Mouse (Mus musculus): ENCODE results near the gene Pck2.
A peak's percentile ranks its signal among the peaks of the same experiment; 100 is the strongest.

Pck2 gene

DNA sequence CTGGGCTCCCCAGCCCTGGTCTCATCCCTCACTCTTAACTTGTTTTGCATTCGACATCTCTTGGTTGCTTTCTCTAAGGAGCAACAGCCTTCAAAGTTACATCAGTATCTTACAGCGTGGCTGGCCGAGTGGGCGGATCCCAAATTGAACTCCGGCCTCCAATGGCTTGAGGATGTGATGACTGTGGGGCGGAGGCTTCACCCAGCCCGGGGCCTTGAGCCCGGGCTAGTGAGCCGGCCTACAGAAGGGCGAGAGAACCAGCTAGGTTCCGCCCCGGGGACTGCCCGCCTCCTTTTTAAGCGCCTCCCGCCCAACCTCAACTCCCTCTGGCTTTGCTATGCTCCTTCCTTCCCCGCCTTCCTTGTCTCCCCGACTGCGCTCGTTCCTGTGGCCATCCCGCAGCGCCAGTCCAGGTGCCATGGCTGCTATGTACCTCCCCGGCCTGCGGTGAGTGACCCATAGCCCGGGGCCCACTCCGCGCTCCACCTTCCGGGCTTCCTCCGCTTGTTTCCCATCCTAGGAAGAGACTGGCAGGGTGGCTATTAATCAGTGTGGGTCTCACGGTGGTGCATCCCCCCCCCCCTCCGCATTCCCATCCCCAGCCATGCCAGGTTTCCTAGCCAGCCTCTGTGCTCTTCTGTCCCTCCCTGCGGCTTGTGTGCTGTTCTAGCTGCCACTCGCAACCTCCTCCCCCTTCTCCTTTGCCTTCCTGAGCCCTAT is at the start of gene Pck2:
Gene Pck2, plus strand, starts transcription at position 200 of the 720 bp plus-strand sequence.
- peak; percentile 76 to 81 for DNase-seq

GRCm38 (mm10) chr14:55490361-55491201 is 49.5 kb upstream of the Pck2 start, which contains the start of gene Carmil3:
TSS of gene Carmil3 (plus strand) at chr14:55490651.
- peak; percentile 38 to 64 for DNase-seq

DNA sequence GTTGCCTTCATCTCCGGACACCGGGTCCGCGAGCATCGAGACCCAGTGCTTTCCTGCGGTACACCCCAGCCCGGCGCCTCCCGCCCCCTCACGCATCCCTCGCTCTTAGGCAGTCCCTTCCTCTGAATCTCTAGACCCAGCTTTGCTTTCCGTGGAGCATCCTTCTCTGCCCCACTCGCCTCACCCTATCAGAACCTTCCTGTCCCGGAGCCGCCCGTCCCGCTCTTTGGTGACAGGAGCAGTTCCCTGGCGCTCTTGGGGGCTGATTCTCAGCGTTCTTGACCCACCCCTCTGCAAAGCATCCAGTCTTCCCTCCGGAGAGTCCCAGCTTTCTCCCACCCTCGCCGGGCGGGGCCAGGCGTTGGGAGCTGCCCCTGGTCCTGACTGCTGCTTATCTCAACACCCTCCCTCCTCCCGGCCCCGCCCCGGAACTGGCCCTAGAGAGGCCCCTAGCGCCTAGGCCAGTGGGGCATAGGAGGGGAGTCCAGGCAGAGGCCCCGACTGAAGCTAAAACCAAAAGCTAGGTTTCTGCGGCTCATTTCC is 48.7 kb upstream of the Pck2 start:
- DNase-seq = peak; percentile 27 to 46

DNA sequence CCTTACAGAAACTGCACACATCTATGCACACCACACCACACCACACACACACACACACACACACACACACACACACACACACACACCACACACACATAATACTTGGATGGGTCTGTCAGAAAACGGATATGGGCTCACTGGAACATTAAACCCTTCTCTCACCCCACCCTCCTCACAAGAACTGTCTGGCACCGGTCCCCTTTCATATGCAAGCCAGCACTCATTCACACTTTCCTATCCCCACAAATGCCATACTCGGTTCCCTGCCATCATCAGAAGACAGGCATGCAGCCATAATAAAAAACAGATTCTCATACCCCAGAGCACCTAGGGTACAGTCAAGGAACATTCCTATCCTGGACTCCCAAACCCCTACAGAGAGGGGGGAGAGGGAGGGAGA is 48.0 kb upstream of the Pck2 start:
- no peak for DNase-seq

- DNase-seq = no peak
Measured at GRCm38 (mm10) chr14:55495509-55496240, 44.4 kb upstream of the Pck2 start.

- peak in 1 of 2 experiments; percentile 15 for DNase-seq
Measured at GRCm38 (mm10) chr14:55496761-55497448, 43.2 kb upstream of the Pck2 start.

DNA sequence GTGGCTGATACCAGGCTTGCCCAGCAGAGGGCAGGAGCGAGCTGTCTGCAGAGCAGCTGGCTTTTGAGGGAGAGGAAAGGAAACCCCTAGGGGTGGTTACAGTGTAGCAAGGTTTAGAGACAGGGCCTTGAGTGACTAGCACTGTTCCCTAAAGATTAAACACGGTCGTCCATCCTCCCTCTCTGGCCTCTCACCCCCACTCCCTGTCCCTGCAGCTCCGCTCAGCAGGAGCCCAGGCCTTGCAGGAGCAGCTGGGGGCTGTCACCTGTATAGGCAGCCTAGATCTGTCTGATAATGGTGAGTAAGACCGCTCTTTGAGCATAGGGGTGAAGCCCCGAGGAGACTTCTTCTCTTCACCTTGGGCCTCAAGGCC is 42.6 kb upstream of the Pck2 start:
- peak; percentile 76 to 89 for DNase-seq

GRCm38 (mm10) chr14:55505612-55506011 is 34.5 kb upstream of the Pck2 start:
- no peak for DNase-seq

DNA sequence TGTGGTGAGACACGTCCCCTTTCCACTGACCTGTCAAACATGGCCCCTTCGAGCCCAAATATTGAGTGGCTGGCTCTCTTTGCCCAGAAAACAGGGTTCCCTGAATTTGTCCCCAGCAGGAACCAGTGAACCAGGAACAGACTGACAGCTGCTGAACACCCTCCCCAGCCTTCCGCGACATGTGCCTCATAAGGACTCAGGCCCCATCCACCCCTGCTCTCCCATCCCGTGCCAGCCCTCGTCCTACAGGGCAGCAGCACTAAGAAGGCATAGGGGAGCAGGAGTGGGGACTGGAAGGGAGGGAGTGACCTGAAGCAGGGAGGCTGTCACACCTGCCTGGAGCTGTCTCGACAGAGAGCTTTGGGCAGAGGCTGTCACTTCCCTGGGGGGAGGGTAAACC is 32.3 kb upstream of the Pck2 start:
- DNase-seq = no peak

DNA sequence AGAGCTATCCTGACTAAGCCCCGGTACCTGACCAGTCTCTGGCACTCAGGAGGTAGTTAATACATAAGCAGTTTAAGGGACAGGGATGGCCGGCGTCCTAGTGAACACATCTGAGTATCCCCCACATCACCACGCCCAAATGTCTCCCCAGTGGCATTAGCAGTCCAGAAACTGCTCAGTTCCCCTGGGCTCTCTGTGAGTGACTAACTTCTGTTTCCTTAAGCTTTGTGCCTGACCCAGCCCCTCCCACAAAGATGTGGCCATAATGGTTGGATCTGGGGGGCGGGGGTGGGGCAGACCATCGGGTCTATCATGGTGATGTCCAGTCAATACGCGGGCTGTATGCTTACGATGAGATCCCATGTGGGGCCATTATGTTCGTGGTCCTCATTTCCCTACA is 30.5 kb upstream of the Pck2 start:
- DNase-seq = no peak

DNA sequence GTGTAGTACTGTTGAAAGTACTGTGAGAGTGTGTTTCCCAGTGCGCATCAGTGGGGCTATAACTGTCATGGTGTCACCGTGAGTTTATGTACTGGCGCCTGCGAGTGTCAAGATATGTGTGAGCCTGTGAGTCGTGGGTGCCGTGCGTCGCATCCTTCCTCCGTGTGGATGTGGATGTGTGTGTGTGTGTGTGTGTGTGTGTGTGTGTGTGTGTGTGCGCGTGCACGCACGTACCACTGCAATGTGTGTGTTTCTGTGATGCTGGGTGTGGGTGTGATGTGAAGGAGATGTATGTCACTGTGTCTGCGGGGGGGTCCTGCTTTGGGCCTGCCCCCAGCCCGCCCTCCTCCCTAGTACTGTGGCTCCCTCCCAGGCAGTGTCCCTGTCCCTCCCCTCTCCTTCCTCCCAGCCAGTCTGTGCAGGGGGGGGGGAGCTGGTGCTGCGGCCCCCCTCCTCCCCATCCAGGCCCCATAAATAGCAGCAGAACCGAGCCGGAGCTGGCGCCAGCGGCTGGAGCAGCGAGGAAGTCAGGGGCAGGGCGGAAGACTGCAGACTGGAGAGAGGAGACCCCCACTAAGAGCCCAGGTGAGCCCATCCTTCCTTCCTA is 29.8 kb upstream of the Pck2 start, which contains the start of gene Cpne6:
Gene Cpne6, plus strand, starts transcription at position 321 of the 607 bp plus-strand sequence.
- no peak for DNase-seq

DNA sequence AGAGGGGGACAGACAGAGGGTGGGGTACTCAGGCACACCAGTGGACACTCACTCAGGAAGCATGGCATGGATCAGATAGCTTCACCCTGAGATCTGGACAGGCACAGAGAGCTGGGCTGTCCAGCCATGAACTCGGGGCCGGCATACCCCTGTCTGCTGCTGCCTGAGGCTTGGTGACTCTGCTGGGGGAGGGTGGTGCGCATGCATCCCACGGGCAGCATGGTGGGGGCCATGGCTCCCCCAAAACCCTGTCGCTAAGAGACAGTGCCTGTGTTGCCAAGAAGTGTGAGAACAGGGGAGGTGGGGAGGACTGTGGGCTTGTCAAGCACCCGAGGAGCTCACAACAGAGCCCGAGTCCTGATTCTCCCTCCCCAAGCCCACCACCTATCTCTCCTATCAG is 29.0 kb upstream of the Pck2 start:
- DNase-seq = no peak

GRCm38 (mm10) chr14:55513927-55514326 is 26.1 kb upstream of the Pck2 start:
- no peak for DNase-seq

- DNase-seq = no peak
Measured at GRCm38 (mm10) chr14:55515846-55516245, 24.2 kb upstream of the Pck2 start.

GRCm38 (mm10) chr14:55518897-55519296 is 21.2 kb upstream of the Pck2 start:
- DNase-seq = no peak

- no peak for DNase-seq
Measured at GRCm38 (mm10) chr14:55519604-55520003, 20.5 kb upstream of the Pck2 start.

DNA sequence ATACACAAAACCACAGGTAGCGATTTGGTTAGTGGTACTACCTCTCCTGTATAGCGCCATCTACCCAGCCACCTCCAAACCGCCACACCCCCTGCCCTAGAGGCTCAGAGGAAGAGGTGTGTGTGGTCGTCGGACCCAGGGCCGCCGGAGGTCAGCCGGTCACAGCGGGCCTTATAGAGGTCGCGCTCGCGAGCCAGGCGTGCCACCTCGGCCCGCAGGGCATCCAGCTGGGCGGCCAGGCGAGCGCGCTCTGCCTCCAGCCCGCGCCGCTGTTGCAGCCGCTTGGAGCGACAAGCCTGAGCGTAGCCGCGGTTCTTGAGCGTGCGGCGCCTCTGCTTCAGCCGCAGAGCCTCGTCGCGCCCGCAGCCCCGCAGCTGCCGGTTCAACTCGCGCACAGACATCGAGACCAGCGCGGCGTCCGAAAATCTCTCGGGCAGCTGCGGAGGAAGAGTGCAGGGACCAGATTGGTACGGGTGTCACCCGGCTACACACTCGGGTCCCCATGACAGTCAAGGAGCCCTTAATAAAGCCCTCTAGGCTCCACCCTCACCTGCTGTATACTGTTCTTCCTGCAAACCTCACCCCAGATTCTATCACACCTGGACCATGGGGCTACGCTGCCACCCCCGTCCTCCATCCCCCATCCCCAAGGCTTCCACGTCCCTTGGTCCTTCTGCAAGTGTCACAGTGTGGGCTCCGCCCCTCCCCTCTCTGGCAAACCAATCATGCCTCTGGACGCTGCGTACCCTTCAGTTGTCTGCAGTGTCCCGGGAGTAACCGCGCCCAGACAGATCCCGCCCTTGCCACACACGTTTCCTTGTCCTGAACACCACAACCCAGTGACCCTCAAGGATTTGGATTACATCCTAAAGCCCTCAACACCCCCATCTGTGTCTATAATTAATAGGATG is 19.4 kb upstream of the Pck2 start:
- no peak for DNase-seq

DNA sequence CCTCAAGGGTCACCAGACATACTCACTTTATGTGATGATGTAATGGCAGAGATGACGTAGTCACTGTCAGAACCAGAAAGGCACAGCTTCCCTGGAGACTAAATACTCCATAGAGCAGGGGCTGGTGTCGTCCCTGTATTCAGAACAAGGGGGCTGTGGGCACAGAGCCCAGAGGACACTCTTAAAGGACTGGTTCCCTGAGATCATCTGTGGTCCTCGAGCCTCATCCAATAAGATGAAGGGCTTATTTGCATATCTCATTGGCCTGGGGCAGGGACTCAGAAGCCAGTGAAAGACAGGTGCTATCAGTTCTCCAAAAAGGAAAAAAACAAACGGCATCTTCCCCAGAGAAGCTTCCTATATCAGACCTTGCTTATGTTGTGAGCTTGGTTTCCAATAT is 16.0 kb upstream of the Pck2 start:
- DNase-seq = no peak

GRCm38 (mm10) chr14:55524785-55525184 is 15.3 kb upstream of the Pck2 start, which contains the start of gene Nrl:
TSS of gene Nrl (minus strand) at chr14:55524981.
- no peak for DNase-seq

GRCm38 (mm10) chr14:55526674-55527073 is 13.4 kb upstream of the Pck2 start:
- DNase-seq = no peak

DNA sequence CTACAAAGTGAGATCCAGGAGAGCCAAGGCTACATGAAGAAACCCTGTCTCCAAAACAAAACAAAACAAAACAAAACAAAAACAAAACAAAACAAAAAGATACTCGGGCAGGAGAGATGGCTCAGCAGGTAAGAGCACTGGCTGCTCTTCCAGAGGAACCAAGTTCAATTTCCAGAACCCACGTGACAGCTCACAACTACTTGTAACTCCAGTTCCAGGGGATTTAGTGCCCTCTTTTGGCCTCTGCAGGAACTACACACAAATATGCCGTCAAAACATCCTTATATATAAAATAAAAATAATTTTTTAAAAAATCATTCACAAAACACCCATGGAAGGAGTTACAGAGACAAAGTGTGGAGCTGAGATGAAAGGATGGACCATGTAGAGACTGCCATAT is 12.1 kb upstream of the Pck2 start:
- DNase-seq = peak in 1 of 2 experiments; percentile 38

Measured in spleen, adult 18-20 months (tissue).